Mouse (Mus musculus) lung, postnatal 4 days (tissue): Measurements from ENCODE around the gene Baat.
A peak's percentile ranks its signal among the peaks of the same experiment; 100 is the strongest.
"Not testable (repeated sequence)": the region's sequence is repeated elsewhere in the genome, so short reads cannot be mapped to it uniquely, and the experiment has no call there.

ENCODE experiments used
- DNase-seq, 2 experiments: peaks; one replicate each; pipeline ENCODE4 v3.0.0; 2021

Gene Baat

GRCm38 (mm10) chr4:49506386-49506785, at the start of gene Baat:
TSS of gene Baat (minus strand) at chr4:49506557.
- DNase-seq, result no peak

DNA sequence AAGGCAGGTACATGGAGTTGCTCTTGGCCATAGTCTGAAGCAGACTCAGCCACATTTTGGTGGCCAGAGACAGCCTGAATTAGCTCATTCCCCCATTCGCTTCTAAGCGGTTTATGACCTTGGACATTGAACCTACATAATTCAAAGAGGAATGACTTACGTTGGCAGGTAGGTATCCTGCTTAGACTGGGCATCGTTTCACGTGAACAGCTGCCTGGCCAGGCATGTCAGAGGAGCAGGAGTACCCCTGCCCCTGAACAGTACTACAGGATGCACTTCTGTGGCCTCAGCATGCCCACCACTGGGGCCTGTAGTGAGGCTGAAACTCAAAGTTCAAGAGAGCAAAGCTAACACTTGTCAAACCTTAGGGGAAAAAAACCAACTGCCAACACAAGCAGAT, 47.0 kb upstream of the Baat start:
- DNase-seq, result no peak

DNA sequence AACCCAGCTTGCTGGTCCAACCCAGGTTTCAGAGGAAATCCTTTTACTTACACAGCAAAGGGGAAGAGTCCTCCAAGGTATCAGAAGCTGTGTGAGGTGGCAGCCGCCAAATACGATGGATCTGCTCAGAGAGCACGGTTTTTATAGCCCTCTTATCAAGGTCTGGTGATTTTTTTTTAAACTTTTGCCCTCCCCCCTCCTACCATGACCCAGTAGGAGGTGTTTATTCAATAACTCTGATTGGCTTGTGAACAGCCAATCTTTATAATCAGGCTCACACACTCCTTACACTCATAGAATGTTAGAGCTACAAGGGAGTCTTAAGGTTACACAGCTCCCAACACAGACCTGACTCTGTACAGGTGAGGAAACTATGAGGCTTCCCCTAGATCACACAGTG, 43.0 kb upstream of the Baat start, which contains the start of gene Aldob:
TSS of gene Aldob (minus strand) at position 164 of the 400 bp plus-strand sequence.
- no peak for DNase-seq

GRCm38 (mm10) chr4:49547544-49548219, 41.3 kb upstream of the Baat start:
- DNase-seq, result no peak

GRCm38 (mm10) chr4:49546873-49547543, 40.7 kb upstream of the Baat start:
- DNase-seq, result no peak

DNA sequence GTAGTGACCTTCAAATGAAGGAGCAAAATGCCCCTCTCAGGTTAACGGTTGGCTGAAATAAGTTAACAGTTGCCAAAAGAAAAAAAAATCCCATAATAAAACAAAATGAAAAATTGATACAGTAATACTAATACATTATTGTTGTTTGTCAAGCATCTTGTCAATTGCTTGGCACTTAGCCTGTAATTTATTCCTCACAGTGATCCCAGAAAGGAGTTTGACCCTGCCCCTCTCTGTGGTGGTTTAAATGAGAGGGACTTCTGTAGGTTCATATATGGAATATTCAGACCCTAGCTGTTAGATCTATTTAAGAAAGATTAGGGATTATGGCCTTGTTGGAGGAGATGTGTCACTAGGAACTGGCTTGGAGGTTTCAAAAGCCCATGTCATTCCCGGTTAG, 39.7 kb upstream of the Baat start:
- no peak for DNase-seq

DNA sequence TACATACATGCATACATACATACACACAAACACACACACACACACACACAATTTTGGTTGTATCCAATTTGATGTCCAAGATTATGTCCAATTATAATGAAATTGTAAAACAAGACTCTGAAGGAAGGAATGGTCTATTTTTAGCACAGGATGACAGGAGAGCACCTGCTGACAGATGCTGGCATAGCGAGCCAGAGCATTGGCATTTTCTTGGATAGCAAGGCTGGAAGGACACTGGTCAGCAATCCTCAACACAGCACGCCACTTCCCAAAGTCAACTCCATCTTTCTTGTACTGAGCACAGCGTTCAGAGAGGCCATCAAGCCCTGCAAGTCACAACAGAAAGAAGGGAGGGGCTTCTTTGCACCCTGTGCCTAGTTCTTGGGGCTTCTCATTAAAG, 34.6 kb upstream of the Baat start:
- no peak for DNase-seq

- DNase-seq, result peak in 1 of 2 experiments; percentile 19
Measured at GRCm38 (mm10) chr4:49539665-49540064, 33.3 kb upstream of the Baat start.

GRCm38 (mm10) chr4:49536671-49537070, 30.3 kb upstream of the Baat start:
- no peak for DNase-seq

DNA sequence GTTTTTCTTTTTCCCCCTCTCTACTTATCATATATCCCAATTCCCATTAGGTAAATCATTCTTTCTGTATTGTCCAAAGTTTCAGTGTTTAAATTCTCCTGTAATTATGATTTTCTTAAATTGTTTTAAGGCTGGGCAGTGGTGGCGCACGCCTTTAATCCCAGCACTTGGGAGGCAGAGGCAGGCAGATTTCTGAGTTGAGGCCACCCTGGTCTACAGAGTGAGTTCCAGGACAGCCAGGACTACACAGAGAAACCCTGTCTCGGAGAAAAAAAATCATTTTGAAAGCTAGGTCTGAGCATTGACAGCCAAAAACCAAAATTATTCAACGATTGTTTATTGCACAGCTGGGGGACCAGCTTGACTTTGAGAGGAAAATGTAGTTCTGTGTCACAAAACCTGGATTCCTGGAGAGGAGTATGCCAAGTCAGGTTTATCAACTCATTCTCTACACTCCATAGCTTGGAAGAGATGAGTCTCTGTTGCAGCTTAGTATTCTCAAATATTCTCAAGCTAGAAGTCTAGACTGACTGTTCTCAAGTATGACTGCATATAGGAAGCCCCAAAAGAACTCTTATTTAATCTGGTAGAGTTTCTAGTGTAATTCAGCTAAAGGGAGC, 29.4 kb upstream of the Baat start:
- DNase-seq, result no peak

- DNase-seq, result no peak
Measured at GRCm38 (mm10) chr4:49535036-49535435, 28.7 kb upstream of the Baat start.

- DNase-seq, result peak; percentile 5 to 29
Measured at GRCm38 (mm10) chr4:49522576-49522975, 16.2 kb upstream of the Baat start.

DNA sequence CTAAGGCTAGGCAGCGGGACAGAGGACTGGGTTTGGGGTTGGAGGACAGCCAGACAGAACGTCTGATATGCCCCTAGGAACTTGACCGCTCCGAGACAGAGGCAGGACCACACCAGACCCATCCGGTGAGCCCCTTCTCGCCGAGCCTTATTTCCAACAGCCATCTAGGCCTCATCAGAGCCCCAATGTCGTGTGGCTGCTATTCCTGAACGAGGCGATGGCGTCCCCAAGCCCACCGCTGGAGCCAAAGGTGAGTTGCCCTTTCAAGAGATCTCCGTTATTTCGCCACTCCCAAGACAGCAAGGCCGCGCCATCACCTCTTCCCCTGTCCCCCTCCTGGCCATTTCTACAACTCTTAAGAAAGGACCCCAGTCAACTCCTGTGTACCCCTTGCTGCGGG, 15.0 kb upstream of the Baat start:
- no peak for DNase-seq

- DNase-seq, result peak; percentile 94 to 95
Measured at GRCm38 (mm10) chr4:49520572-49521340, 14.4 kb upstream of the Baat start, which contains the start of the genes Mrpl50 and Zfp189. TSS of gene Mrpl50 (minus strand) at chr4:49521093. TSS of gene Zfp189 (plus strand) at chr4:49521176.

GRCm38 (mm10) chr4:49519476-49519875, 13.1 kb upstream of the Baat start:
- no peak for DNase-seq

DNA sequence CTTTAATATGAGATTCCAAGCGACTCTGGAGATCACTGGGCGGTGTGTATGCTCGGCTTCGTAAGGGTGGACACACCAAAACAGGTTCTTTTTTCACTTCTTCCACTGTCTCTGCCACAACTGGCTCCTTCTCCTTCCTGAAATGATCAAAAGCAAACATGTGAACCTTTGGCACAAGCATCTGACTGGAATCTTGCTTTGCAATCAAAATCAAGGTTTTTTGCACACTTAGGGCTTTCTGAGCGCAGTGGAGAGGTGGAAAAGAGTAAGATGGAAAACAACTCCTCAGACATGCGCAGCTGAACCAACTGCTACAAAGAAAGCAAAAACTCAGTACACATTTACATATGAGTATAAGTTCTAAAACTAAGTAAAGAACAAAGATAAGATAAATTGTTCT, 8.1 kb upstream of the Baat start:
- no peak for DNase-seq

GRCm38 (mm10) chr4:49512636-49513035, 6.3 kb upstream of the Baat start:
- DNase-seq, result no peak

DNA sequence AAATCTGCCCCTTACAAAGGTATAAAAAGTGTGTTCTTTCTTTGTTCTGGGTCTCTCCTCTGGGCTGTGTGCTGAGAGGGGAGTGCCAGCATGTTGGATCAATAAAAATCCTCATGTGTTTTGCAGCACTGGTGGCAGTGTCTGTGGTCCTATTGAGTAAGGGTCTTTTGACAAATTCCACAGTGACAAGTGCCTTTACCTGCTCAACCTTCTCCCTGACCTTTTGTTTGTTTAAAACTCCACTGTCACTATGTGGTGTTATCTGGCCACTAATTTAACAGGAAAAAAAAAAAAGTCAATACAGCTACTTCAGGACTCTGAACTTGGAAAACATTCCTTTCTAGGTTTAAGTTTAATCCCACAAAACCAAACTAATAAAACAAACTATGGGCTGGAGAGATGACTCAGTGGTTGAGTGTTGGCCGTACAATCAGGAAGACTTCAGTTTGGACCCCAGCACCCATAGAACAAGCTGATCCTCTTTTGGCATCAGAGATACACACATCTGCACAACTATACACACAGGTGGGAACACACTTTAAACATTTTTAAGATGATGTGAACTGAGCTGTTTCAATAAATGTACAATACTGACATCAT, 4.0 kb upstream of the Baat start:
- DNase-seq, result not testable (repeated sequence)

DNA sequence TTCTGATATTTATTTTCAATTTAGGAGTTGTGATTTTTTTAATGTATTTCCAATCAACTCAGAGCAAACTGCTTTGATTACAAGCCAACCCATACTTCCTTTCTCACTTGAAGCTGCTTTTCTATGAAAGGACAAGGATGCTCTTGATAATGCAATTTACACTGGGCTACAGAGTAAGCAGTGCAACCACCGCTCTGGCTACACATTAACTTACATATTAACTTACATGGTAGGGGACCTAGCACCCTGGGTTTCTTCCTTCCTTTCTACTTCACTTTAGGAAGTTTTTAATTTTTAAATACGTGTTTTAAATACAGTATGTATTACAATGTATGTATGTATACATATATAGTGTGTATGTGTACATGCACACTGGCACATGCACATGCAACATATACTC, 2.8 kb upstream of the Baat start:
- no peak for DNase-seq

- DNase-seq, result no peak
Measured at GRCm38 (mm10) chr4:49503563-49503962, 2.8 kb downstream of the Baat start.

- not testable (repeated sequence) for DNase-seq
Measured at GRCm38 (mm10) chr4:49485934-49486650, 20.3 kb downstream of the Baat start.

DNA sequence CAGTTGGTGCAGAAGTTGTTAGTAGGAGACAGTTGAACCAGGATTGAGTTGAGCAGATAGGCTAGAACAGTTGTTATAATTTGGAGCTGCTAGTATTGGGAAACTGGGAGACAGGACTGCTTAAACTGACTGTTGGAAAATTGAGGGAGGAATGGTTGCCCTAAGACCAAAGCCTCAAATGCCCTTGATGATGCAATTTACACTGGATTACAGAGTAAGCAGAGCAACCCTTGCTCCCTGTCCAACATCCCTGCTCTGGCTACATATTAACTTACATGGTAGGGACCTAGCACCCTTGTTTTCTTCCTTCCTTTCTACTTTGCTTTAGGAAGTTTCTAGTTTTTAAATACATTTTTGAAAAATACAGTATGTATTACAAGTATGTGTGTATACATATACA, 20.9 kb downstream of the Baat start:
- DNase-seq, result no peak
